Mouse (Mus musculus): ENCODE results near the gene Tmem30a.

The Tmem30a gene

GRCm38 (mm10) chr9:79792841-79793835 is at the start of gene Tmem30a:
Gene Tmem30a (minus strand): TSS chr9:79793507.
- ATAC-seq (ENCODE audit: low TSS enrichment), result peak; percentile 98

GRCm38 (mm10) chr9:79842615-79843014 is 49.3 kb upstream of the Tmem30a start:
- ATAC-seq (ENCODE audit: low TSS enrichment), result no peak

GRCm38 (mm10) chr9:79842028-79842427 is 48.7 kb upstream of the Tmem30a start:
- ATAC-seq (ENCODE audit: low TSS enrichment), result no peak

- ATAC-seq (ENCODE audit: low TSS enrichment), result no peak
These were observed 38.0 kb upstream of the Tmem30a start for GRCm38 (mm10) chr9:79831294-79831693.

GRCm38 (mm10) chr9:79830874-79831273 is 37.6 kb upstream of the Tmem30a start:
- no peak for ATAC-seq (ENCODE audit: low TSS enrichment)

GRCm38 (mm10) chr9:79829842-79830800 is 36.8 kb upstream of the Tmem30a start:
- ATAC-seq (ENCODE audit: low TSS enrichment), result 0 out of 2 replicates have a peak, but pooled peaks have one; percentile 27

- no peak for ATAC-seq (ENCODE audit: low TSS enrichment)
These were observed 33.8 kb upstream of the Tmem30a start for GRCm38 (mm10) chr9:79827072-79827471.

- no peak for ATAC-seq (ENCODE audit: low TSS enrichment)
These were observed 32.2 kb upstream of the Tmem30a start for GRCm38 (mm10) chr9:79825526-79825925.

- no peak for ATAC-seq (ENCODE audit: low TSS enrichment)
These were observed 30.5 kb upstream of the Tmem30a start for GRCm38 (mm10) chr9:79823856-79824255.

GRCm38 (mm10) chr9:79823438-79823837 is 30.1 kb upstream of the Tmem30a start:
- ATAC-seq (ENCODE audit: low TSS enrichment), result no peak

GRCm38 (mm10) chr9:79816464-79816863 is 23.2 kb upstream of the Tmem30a start:
- ATAC-seq (ENCODE audit: low TSS enrichment), result no peak

GRCm38 (mm10) chr9:79816013-79816412 is 22.7 kb upstream of the Tmem30a start:
- ATAC-seq (ENCODE audit: low TSS enrichment), result no peak

- ATAC-seq (ENCODE audit: low TSS enrichment), result 0 out of 2 replicates have a peak, but pooled peaks have one; percentile 9
These were observed 21.3 kb upstream of the Tmem30a start for GRCm38 (mm10) chr9:79814592-79814991.

- no peak for ATAC-seq (ENCODE audit: low TSS enrichment)
These were observed 17.9 kb upstream of the Tmem30a start for GRCm38 (mm10) chr9:79810969-79811902.

GRCm38 (mm10) chr9:79810534-79810933 is 17.2 kb upstream of the Tmem30a start:
- ATAC-seq (ENCODE audit: low TSS enrichment), result no peak

GRCm38 (mm10) chr9:79809411-79809810 is 16.1 kb upstream of the Tmem30a start:
- no peak for ATAC-seq (ENCODE audit: low TSS enrichment)

- no peak for ATAC-seq (ENCODE audit: low TSS enrichment)
These were observed 13.9 kb upstream of the Tmem30a start for GRCm38 (mm10) chr9:79807178-79807577.

GRCm38 (mm10) chr9:79806317-79807075 is 13.2 kb upstream of the Tmem30a start:
- peak; percentile 72 for ATAC-seq (ENCODE audit: low TSS enrichment)

GRCm38 (mm10) chr9:79805426-79805825 is 12.1 kb upstream of the Tmem30a start:
- no peak for ATAC-seq (ENCODE audit: low TSS enrichment)

- no peak for ATAC-seq (ENCODE audit: low TSS enrichment)
These were observed 3.3 kb upstream of the Tmem30a start for GRCm38 (mm10) chr9:79796461-79797135.

Data from frontal cortex, adult (tissue).